Mouse (Mus musculus) heart, adult 2 months (tissue): ENCODE data around the gene Ubl7.

Experiments used
- CTCF ChIP-seq: fragments of 200-600 bp; IDR thresholded peaks from 2 replicates; pipeline ENCODE4 v1.8.1; 2022; ENCODE audit warnings: antibody characterized with exemption, mild to moderate bottlenecking, moderate library complexity
- POLR2A ChIP-seq: fragments of 200-500 bp; IDR thresholded peaks from 2 replicates; pipeline ENCODE4 v1.6.1; 2011; ENCODE audit warnings: mild to moderate bottlenecking, low read depth, low read length, control low read depth; ENCODE audit not compliant: insufficient read depth

DNA sequence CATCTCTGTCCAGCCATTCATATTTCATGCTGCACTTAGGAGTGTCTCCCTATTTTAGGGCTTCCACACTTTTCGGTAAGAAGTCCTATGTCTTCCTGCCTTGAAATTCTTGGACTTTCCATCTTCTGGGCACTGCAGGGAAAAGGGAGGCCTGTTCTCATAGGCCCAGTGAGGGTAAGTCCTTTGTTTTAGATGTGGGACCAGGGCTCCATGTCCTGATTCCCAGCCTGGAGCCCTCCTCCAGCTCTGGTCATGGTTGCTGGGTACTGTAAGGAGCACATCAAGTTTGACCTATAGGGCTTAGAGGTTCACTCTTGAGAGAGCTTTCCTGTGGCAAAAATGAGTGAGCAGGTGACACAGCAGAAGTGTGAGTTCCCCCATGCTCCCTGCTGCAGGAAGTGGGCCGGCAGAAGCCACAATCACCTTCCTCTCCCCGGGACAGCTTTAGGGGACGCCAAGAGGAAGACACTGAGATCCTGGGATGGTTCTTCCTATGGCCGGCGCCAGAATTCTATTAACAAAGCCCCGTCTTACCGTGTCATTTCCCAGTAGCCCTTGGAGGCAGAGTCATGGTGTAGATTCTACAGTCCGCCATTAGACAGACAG is 57.5 kb downstream of the Ubl7 start:
- TF ChIP-seq CTCF (no peak), POLR2A (no peak)
